Mouse (Mus musculus) brain, embryonic 14.5 days (tissue): ENCODE data around the gene Edem3.

Experiments
- CTCF ChIP-seq: fragments of 200-500 bp; IDR thresholded peaks from 2 replicates; pipeline ENCODE4 v1.5.1; 2012; ENCODE audit warnings: inconsistent platforms, mild to moderate bottlenecking, moderate library complexity, borderline replicate concordance; ENCODE audit not compliant: insufficient read depth, insufficient read length; ENCODE audit errors: extremely low read depth
- POLR2A ChIP-seq: fragments of 200-500 bp; IDR thresholded peaks from 2 replicates; pipeline ENCODE4 v1.6.1; 2012; ENCODE audit warnings: mild to moderate bottlenecking, inconsistent platforms, borderline replicate concordance; ENCODE audit not compliant: poor library complexity, insufficient read depth, insufficient read length, severe bottlenecking; ENCODE audit errors: extremely low read depth

GRCm38 (mm10) chr1:151864326-151864725 is 109.2 kb downstream of the Edem3 start:
- TF ChIP-seq CTCF = no peak
- TF ChIP-seq POLR2A = no peak
